Mouse (Mus musculus): ENCODE results near the gene Gpr85.
A peak's percentile ranks its signal among the peaks of the same experiment; 100 is the strongest.
"Not testable (repeated sequence)": the region's sequence is repeated elsewhere in the genome, so short reads cannot be mapped to it uniquely, and the experiment has no call there.

The Gpr85 gene

GRCm38 (mm10) chr6:13839345-13840054 is at the start of gene Gpr85:
Gene Gpr85 (minus strand): TSS chr6:13839942.
- no peak for DNase-seq (ENCODE audit: low spot score)

GRCm38 (mm10) chr6:13884877-13885592 is 45.3 kb upstream of the Gpr85 start:
- DNase-seq (ENCODE audit: low spot score), result no peak

- DNase-seq (ENCODE audit: low spot score), result no peak
Observed at GRCm38 (mm10) chr6:13882919-13883318, 43.2 kb upstream of the Gpr85 start.

- no peak for DNase-seq (ENCODE audit: low spot score)
Observed at GRCm38 (mm10) chr6:13873959-13874358, 34.2 kb upstream of the Gpr85 start.

GRCm38 (mm10) chr6:13872076-13872475 is 32.3 kb upstream of the Gpr85 start:
- no peak for DNase-seq (ENCODE audit: low spot score)

- DNase-seq (ENCODE audit: low spot score), result no peak
Observed at GRCm38 (mm10) chr6:13871625-13871958, 31.9 kb upstream of the Gpr85 start.

- DNase-seq (ENCODE audit: low spot score), result peak; percentile 90
Observed at GRCm38 (mm10) chr6:13870919-13871624, 31.3 kb upstream of the Gpr85 start, which contains the start of gene 2610001J05Rik. Gene 2610001J05Rik (minus strand): TSS chr6:13871518.

- DNase-seq (ENCODE audit: low spot score), result no peak
Observed at GRCm38 (mm10) chr6:13870289-13870741, 30.6 kb upstream of the Gpr85 start.

GRCm38 (mm10) chr6:13860596-13860995 is 20.9 kb upstream of the Gpr85 start:
- no peak for DNase-seq (ENCODE audit: low spot score)

GRCm38 (mm10) chr6:13859877-13860585 is 20.3 kb upstream of the Gpr85 start:
- DNase-seq (ENCODE audit: low spot score), result no peak

- no peak for DNase-seq (ENCODE audit: low spot score)
Observed at GRCm38 (mm10) chr6:13854230-13854629, 14.5 kb upstream of the Gpr85 start.

GRCm38 (mm10) chr6:13853244-13853643 is 13.5 kb upstream of the Gpr85 start:
- DNase-seq (ENCODE audit: low spot score), result no peak

- DNase-seq (ENCODE audit: low spot score), result not testable (repeated sequence)
Observed at GRCm38 (mm10) chr6:13846031-13846430, 6.3 kb upstream of the Gpr85 start.

GRCm38 (mm10) chr6:13838677-13839344 is 931 bp downstream of the Gpr85 start:
- DNase-seq (ENCODE audit: low spot score), result peak; percentile 46

GRCm38 (mm10) chr6:13837916-13838676 is 1.6 kb downstream of the Gpr85 start:
- no peak for DNase-seq (ENCODE audit: low spot score)

- DNase-seq (ENCODE audit: low spot score), result no peak
Observed at GRCm38 (mm10) chr6:13836967-13837570, 2.7 kb downstream of the Gpr85 start.

GRCm38 (mm10) chr6:13835720-13836665 is 3.7 kb downstream of the Gpr85 start:
- DNase-seq (ENCODE audit: low spot score), result no peak

GRCm38 (mm10) chr6:13832770-13833169 is 7.0 kb downstream of the Gpr85 start:
- DNase-seq (ENCODE audit: low spot score), result no peak

- no peak for DNase-seq (ENCODE audit: low spot score)
Observed at GRCm38 (mm10) chr6:13828877-13829276, 10.9 kb downstream of the Gpr85 start.
